Mouse (Mus musculus) heart, embryonic 15.5 days (tissue): ENCODE results near the gene Ccn2. TPM values are rescaled to one million over a fixed set of nuclear protein-coding genes. Genes with fewer than 3 reads are reported as not detected.

Source experiments
- ATAC-seq: fragments of 200-750 bp; cut with Nextera tagmentation; replicated peaks from 2 replicates; pipeline ENCODE4 v1.8.0; 2017; ENCODE audit warnings: low read depth, moderate TSS enrichment; ENCODE audit not compliant: insufficient number of reproducible peaks, insufficient read depth, low FRiP score
- H3K27ac ChIP-seq: fragments of 300-500 bp; sonication (generic); 2 replicates; pipeline ENCODE4 v1.5.1; 2015; ENCODE audit warnings: mild to moderate bottlenecking, inconsistent platforms
- H3K27me3 ChIP-seq: fragments of 300-500 bp; sonication (generic); 2 replicates; pipeline ENCODE4 v1.6.1; 2015; ENCODE audit warnings: inconsistent platforms
- H3K36me3 ChIP-seq: fragments of 300-500 bp; sonication (generic); 2 replicates; pipeline ENCODE4 v1.6.1; 2015; ENCODE audit warnings: mild to moderate bottlenecking, inconsistent platforms
- H3K4me1 ChIP-seq: fragments of 300-500 bp; sonication (generic); replicated peaks from 2 replicates; pipeline ENCODE4 v1.6.1; 2015; ENCODE audit warnings: inconsistent platforms
- H3K4me2 ChIP-seq: fragments of 300-500 bp; sonication (generic); 2 replicates; pipeline ENCODE4 v1.6.1; 2015; ENCODE audit warnings: inconsistent platforms, mild to moderate bottlenecking, moderate library complexity
- H3K4me3 ChIP-seq: fragments of 300-500 bp; sonication (generic); 2 replicates; pipeline ENCODE4 v1.5.1; 2015; ENCODE audit warnings: mild to moderate bottlenecking, inconsistent platforms
- H3K9ac ChIP-seq: fragments of 300-500 bp; sonication (generic); 2 replicates; pipeline ENCODE4 v1.6.1; 2015; ENCODE audit warnings: mild to moderate bottlenecking, inconsistent platforms
- H3K9me3 ChIP-seq: fragments of 300-500 bp; sonication (generic); replicated peaks from 2 replicates; pipeline ENCODE4 v1.6.1; 2016; ENCODE audit warnings: inconsistent platforms
- WGBS: fragments of 180-500 bp; shearing (Covaris S2); methylation state at CpG from one replicate; pipeline ENCODE4 v1.1.7; 2015; ENCODE audit warnings: mixed read lengths; 5-methylcytosine and 5-hydroxymethylcytosine counted together
- polyA plus RNA-seq: library from polyadenylated mRNA; unstranded; fragments of >200 nt; fragmentation: Nextera tagmentation; extraction: Ambion mirVana; gene quantifications from 2 replicates; pipeline ENCODE4 v1.2.1, GENCODE M21; 2015

Ccn2 gene
- polyA plus RNA-seq, 1 experiment from 2014 or later: 29.4 TPM

DNA sequence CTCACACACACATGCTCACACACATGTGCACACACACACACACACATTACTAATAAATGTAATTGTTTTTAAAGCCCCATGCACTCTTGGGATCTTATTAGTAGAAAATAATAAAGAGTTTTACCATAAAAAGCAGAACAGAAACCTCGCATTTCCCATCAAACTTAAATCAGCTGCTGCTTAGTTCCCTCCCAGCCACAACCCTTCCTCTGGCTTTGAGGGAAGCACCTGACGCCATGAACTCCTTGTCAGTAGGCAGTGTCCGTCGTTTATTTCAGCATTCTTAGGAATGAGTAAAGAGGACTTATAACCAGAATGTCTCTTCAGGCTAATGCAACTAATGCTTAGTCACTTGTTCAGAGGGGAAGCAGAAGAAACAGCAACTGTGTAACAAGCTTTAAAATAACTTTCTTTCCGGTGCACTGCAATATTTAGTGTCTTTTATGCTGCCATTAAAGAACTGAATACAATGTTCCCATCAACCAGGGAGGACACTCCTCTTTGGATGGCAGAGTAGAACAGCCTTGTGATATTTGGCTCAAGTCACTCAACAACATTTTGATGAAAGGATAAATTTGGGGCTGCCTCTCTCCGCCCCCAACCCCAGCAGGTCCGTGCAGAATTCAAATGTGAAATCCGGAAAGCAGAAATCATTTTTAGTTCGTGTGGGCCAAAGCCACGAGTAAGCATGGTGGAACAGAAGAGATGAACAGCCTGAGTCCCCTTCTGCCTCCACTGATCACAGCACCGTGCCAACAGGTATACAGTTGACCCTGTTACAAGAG, 47.7 kb downstream of the Ccn2 start:
- Histone ChIP-seq H3K9ac (no peak overlapping the region), H3K36me3 (no peaks in the 10 kb centered on the region), H3K4me3 (no peak overlapping the region), H3K4me1 (peaks cover 7% of the 10 kb centered on the region), H3K4me2 (no peak overlapping the region), H3K27ac (no peak overlapping the region), H3K27me3 (no peaks in the 10 kb centered on the region), H3K9me3 (no peaks in the 10 kb centered on the region)
- 78% methylated on average over 11 of the region's 11 CpGs for WGBS
- no peak for ATAC-seq

DNA sequence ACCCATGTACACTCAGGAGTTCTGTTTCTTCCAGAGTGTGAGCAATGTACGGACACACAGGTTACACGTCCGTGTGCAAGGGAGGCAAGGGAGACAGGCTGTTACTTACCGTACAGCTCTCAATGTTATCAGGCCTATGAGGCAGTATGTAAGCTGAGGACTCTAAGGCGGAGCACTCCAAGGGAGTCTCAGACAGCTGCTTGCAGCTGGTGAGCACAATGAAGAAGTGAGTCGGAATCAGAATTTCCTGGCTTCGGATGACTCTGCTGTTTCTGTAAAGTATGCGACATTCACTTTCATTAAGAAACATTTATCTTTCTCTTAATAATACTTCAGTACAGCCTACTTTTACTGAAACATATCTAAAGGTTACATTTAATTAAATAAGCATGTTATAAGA, 49.9 kb downstream of the Ccn2 start:
- Histone ChIP-seq H3K27me3 (no peaks in the 10 kb centered on the region), H3K27ac (no peak overlapping the region), H3K9ac (no peak overlapping the region), H3K9me3 (no peaks in the 10 kb centered on the region), H3K4me2 (no peak overlapping the region), H3K4me1 (no peaks in the 10 kb centered on the region), H3K4me3 (no peak overlapping the region), H3K36me3 (no peaks in the 10 kb centered on the region)
- 79% methylated on average over 8 of the region's 8 CpGs for whole genome bisulfite sequencing
- no peak for ATAC-seq

Other genes starting within 250 kb of the Ccn2 start
- gene Enpp1, start 116.7 kb downstream of the Ccn2 start, polyA plus RNA-seq: 3.9 and 5.1 TPM in 2 replicates
- gene Enpp3, start 247.4 kb downstream of the Ccn2 start, polyA plus RNA-seq: 3.8 and 4.3 TPM in 2 replicates